Mouse (Mus musculus): Measurements from ENCODE around the gene Csmd2.

DNA sequence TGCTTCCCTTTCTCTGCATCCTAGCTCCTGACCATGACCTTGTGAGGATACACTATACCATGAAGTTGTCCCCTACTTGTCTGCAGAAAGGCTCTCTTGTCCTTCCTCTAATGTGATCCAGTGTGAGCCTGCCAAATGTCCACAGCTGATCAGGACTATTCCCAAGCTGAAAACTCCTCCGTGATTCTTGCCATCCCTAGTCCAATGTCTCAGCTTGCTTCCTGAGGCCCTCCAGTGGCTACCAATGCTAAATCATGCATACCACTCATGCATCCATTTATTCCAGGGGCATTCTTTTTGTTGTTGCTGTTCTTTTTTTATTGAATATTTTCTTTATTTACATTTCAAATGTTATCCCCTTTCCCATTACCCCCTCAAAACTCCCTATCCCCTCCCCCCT is 251.5 kb downstream of the Csmd2 start:
- no peak for TF ChIP-seq ZC3H11A (IDR thresholded peaks at IDR 0.05; ENCODE audit: borderline replicate concordance, low read depth, low read length)
- TF ChIP-seq CHD2 (IDR thresholded peaks at IDR 0.05; ENCODE audit: low read depth, low read length), result no peak
